Mouse (Mus musculus) midbrain, embryonic 11.5 days (tissue): ENCODE measurements at regions not wholly inside any gene's neighbourhood (a gene's known extent, or its start where the extent isn't known, plus 50 kb on each side); places are given as distances from the start of the nearest gene placed in this dataset.

ENCODE experiments used
- ATAC-seq: fragments of 200-750 bp; cut with Nextera tagmentation; 2 replicates; pipeline ENCODE4 v1.8.0; 2017; ENCODE audit warnings: moderate TSS enrichment, moderate library complexity; ENCODE audit not compliant: low FRiP score
- DNase-seq: peaks from one replicate; pipeline ENCODE4 v3.0.0; 2015; ENCODE audit warnings: low spot score; ENCODE audit errors: missing footprints
- H3K27ac ChIP-seq: fragments of 300-500 bp; sonication (generic); 2 replicates; pipeline ENCODE4 v1.5.1; 2014; ENCODE audit warnings: low read depth, low read length
- H3K27me3 ChIP-seq: fragments of 300-500 bp; sonication (generic); 2 replicates; pipeline ENCODE4 v1.6.1; 2014; ENCODE audit warnings: mild to moderate bottlenecking, low read length, moderate library complexity, mixed read lengths; ENCODE audit not compliant: control insufficient read depth, insufficient read depth
- H3K36me3 ChIP-seq: fragments of 300-500 bp; sonication (generic); 2 replicates; pipeline ENCODE4 v1.6.1; 2014; ENCODE audit warnings: mild to moderate bottlenecking, low read length, moderate library complexity, mixed read lengths; ENCODE audit not compliant: control insufficient read depth, insufficient read depth
- H3K4me1 ChIP-seq: fragments of 300-500 bp; sonication (generic); 2 replicates; pipeline ENCODE4 v1.6.1; 2014; ENCODE audit warnings: low read length; ENCODE audit not compliant: control insufficient read depth, insufficient read depth
- H3K4me2 ChIP-seq: fragments of 300-500 bp; sonication (generic); 2 replicates; pipeline ENCODE4 v1.6.1; 2014; ENCODE audit warnings: mild to moderate bottlenecking, moderate library complexity
- H3K4me3 ChIP-seq: fragments of 300-500 bp; sonication (generic); 2 replicates; pipeline ENCODE4 v1.5.1; 2014; ENCODE audit warnings: low read depth, low read length
- H3K9ac ChIP-seq: fragments of 300-500 bp; sonication (generic); 2 replicates; pipeline ENCODE4 v1.6.1; 2014; ENCODE audit warnings: low read length
- H3K9me3 ChIP-seq: fragments of 300-500 bp; sonication (generic); 2 replicates; pipeline ENCODE4 v1.6.1; 2016; ENCODE audit warnings: low read length; ENCODE audit not compliant: control insufficient read depth
- WGBS: fragments of 180-500 bp; shearing (Covaris S2); extraction: QIAGEN DNeasy Blood & Tissue Kit; methylation state at CpG from one replicate; pipeline ENCODE4 v1.1.7; 2014; 5-methylcytosine and 5-hydroxymethylcytosine counted together

GRCm38 (mm10) chr13:115376180-115376880 is 274.6 kb upstream of the Itga1 start:
- WGBS: 74% methylated on average over 16 of the region's 16 CpGs
- H3K4me1 ChIP-seq: no peaks in the 10 kb centered on the region; the same call in 1 of the 2 replicates
- ATAC-seq (no peak), DNase-seq (peak; percentile 88)
- no peaks in the 10 kb centered on the region for H3K36me3 ChIP-seq
- H3K27me3 ChIP-seq: no peaks in the 10 kb centered on the region
- no peak overlapping the region for H3K4me3 ChIP-seq
- H3K9me3 ChIP-seq: no peaks in the 10 kb centered on the region
- no peak overlapping the region for H3K9ac ChIP-seq
- H3K4me2 ChIP-seq: no peak overlapping the region
- no peak overlapping the region for H3K27ac ChIP-seq

GRCm38 (mm10) chr13:115361457-115361856 is 259.7 kb upstream of the Itga1 start:
- ATAC-seq: no peak
- 84% methylated on average over 8 of the region's 8 CpGs for WGBS
- no peaks in the 10 kb centered on the region for H3K27me3 ChIP-seq

GRCm38 (mm10) chr13:115347022-115347398 is 245.2 kb upstream of the Itga1 start:
- no peaks in the 10 kb centered on the region for H3K27me3 ChIP-seq
- H3K27ac ChIP-seq: no peak overlapping the region
- H3K4me3 ChIP-seq: no peak overlapping the region
- no peaks in the 10 kb centered on the region for H3K9me3 ChIP-seq
- H3K4me2 ChIP-seq: no peak overlapping the region
- no peaks in the 10 kb centered on the region for H3K4me1 ChIP-seq
- H3K9ac ChIP-seq: no peak overlapping the region
- WGBS: 91% methylated on average over 6 of the region's 6 CpGs
- no peaks in the 10 kb centered on the region for H3K36me3 ChIP-seq
- no peak for DNase-seq
- ATAC-seq: no peak

More at GRCm38 (mm10) chr13:115361457-115361856, 259.7 kb upstream of the Itga1 start:
- Histone ChIP-seq H3K27ac (no peak overlapping the region), H3K9ac (no peak overlapping the region), H3K4me3 (no peak overlapping the region), H3K4me1 (no peaks in the 10 kb centered on the region), H3K36me3 (no peaks in the 10 kb centered on the region), H3K4me2 (no peak overlapping the region), H3K9me3 (no peaks in the 10 kb centered on the region)
- no peak for DNase-seq

GRCm38 (mm10) chr13:115346115-115347021 is 244.6 kb upstream of the Itga1 start:
- Histone ChIP-seq H3K9me3 (no peaks in the 10 kb centered on the region), H3K9ac (no peak overlapping the region), H3K36me3 (no peaks in the 10 kb centered on the region), H3K27ac (no peak overlapping the region), H3K4me3 (no peak overlapping the region), H3K27me3 (no peaks in the 10 kb centered on the region), H3K4me2 (no peak overlapping the region), H3K4me1 (no peaks in the 10 kb centered on the region)
- peak; percentile 55; the same call in 1 of the 2 replicates for ATAC-seq
- no peak for DNase-seq
- 85% methylated on average over 20 of the region's 20 CpGs for WGBS

- Histone ChIP-seq H3K27me3 (no peaks in the 10 kb centered on the region), H3K9ac (no peak overlapping the region), H3K27ac (no peak overlapping the region), H3K9me3 (no peaks in the 10 kb centered on the region), H3K4me2 (no peak overlapping the region), H3K36me3 (no peaks in the 10 kb centered on the region), H3K4me1 (no peaks in the 10 kb centered on the region), H3K4me3 (no peak overlapping the region)
- ATAC-seq: peak; percentile 46; the same call in 1 of the 2 replicates
- 56% methylated on average over 9 of the region's 9 CpGs for WGBS
- DNase-seq: peak; percentile 84
Measured at GRCm38 (mm10) chr13:115329000-115329960, 227.5 kb upstream of the Itga1 start.

GRCm38 (mm10) chr13:115326294-115326693 is 224.5 kb upstream of the Itga1 start:
- ATAC-seq (no peak), DNase-seq (no peak)
- H3K9ac ChIP-seq: no peak overlapping the region
- no peak overlapping the region for H3K27ac ChIP-seq
- no peak overlapping the region for H3K4me3 ChIP-seq
- whole genome bisulfite sequencing: 87% methylated on average over 2 of the region's 2 CpGs
- H3K4me2 ChIP-seq: no peak overlapping the region
- no peaks in the 10 kb centered on the region for H3K4me1 ChIP-seq
- H3K27me3 ChIP-seq: no peaks in the 10 kb centered on the region
- H3K36me3 ChIP-seq: no peaks in the 10 kb centered on the region
- no peaks in the 10 kb centered on the region for H3K9me3 ChIP-seq

- ATAC-seq (no peak), DNase-seq (no peak)
- no peak overlapping the region for H3K27ac ChIP-seq
- no peaks in the 10 kb centered on the region for H3K9me3 ChIP-seq
- no peak overlapping the region for H3K4me2 ChIP-seq
- H3K36me3 ChIP-seq: no peaks in the 10 kb centered on the region
- H3K27me3 ChIP-seq: no peaks in the 10 kb centered on the region
- no peak overlapping the region for H3K9ac ChIP-seq
- no peaks in the 10 kb centered on the region for H3K4me1 ChIP-seq
- 83% methylated on average over 3 of the region's 3 CpGs for WGBS
- no peak overlapping the region for H3K4me3 ChIP-seq
Measured at GRCm38 (mm10) chr13:115316681-115317080, 214.9 kb upstream of the Itga1 start.

GRCm38 (mm10) chr13:115308586-115308985 is 206.8 kb upstream of the Itga1 start:
- H3K4me3 ChIP-seq: no peak overlapping the region
- no peaks in the 10 kb centered on the region for H3K9me3 ChIP-seq
- H3K27ac ChIP-seq: no peak overlapping the region
- WGBS: 72% methylated on average over 3 of the region's 3 CpGs
- no peak for ATAC-seq
- H3K27me3 ChIP-seq: no peaks in the 10 kb centered on the region
- H3K4me2 ChIP-seq: no peak overlapping the region
- DNase-seq: no peak
- no peaks in the 10 kb centered on the region for H3K4me1 ChIP-seq
- H3K9ac ChIP-seq: no peak overlapping the region
- H3K36me3 ChIP-seq: no peaks in the 10 kb centered on the region
